Mouse (Mus musculus): Measurements from ENCODE around the gene Stxbp4.

GRCm38 (mm10) chr11:90687040-90687439, 49.2 kb upstream of the Stxbp4 start:
- TF ChIP-seq CTCF (IDR thresholded peaks at IDR 0.05; ENCODE audit: extremely low read depth, insufficient read length, insufficient replicate concordance, low read depth, low read length) (no peak), POLR2A (IDR thresholded peaks at IDR 0.05; ENCODE audit: low read depth, low read length) (no peak)

All from small intestine, adult 2 months (tissue).